Mouse (Mus musculus): ENCODE measurements around the gene Ddx56. TPM values are rescaled to one million over a fixed set of nuclear protein-coding genes. Genes with fewer than 3 reads are reported as not detected.
A peak's percentile ranks its signal among the peaks of the same experiment; 100 is the strongest.

The Ddx56 gene
- polyA plus RNA-seq, 1 experiment from 2014 or later: 36.3 TPM

DNA sequence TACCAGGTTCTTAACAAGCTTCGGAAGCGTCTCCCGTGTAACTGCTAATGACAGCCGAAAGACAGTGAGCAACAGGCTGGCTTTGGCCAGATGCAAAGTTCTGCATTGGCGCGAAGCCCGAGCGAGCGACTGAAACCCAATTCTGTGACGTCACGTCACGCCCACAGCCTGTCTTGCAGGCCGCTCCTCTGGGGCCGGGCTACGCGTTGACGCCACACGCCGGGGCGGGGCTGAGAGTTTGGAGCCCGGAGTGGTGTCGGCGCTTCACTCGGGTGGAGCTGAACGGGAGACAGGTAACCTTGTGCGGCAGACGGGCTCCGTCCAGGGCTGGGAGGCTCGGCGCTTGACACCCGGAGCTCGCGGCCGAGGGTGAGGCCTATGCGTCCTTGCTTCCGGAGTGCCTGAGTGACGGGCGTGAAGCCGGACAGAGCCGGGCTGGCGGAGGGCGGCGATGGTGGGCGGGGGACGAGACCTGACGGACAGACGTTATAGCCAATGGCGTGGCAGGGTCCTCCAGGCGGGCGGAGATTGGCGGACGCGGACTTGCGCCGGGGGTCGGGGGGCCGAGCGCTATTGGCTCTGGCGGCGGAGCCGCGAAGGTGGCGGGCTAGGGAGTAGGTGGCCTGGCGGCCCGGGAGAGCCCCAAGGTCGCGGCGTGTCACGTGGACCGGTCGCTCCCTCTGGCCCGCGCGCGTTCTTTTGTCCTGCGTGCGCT is 24.0 kb upstream of the Ddx56 start, which contains the start of gene Ogdh:
Gene Ogdh (plus strand): TSS at position 233 of the 715 bp plus-strand sequence.
- Histone ChIP-seq H3K27ac (ENCODE audit: low read depth, low read length) (peak within 1 kb of the TSS; percentile 94), H3K4me1 (replicated peaks; ENCODE audit: control insufficient read depth, insufficient read depth, low read length) (peaks cover 4% of the 10 kb centered on the region; the same call in 1 of the 2 replicates), H3K4me3 (ENCODE audit: low read depth, low read length) (peak within 1 kb of the TSS; percentile 65), H3K4me2 (replicated peaks; ENCODE audit: low read depth) (peak within 1 kb of the TSS; percentile 69), H3K36me3 (ENCODE audit: control insufficient read depth, insufficient read depth) (no peaks in the 10 kb centered on the region), H3K9ac (ENCODE audit: low read depth, low read length) (peak within 1 kb of the TSS; percentile 89), H3K9me3 (ENCODE audit: control insufficient read depth) (no peaks in the 10 kb centered on the region), H3K27me3 (replicated peaks; ENCODE audit: control insufficient read depth, insufficient read depth, low read length) (no peaks in the 10 kb centered on the region)
- no peak for TF ChIP-seq CTCF (IDR thresholded peaks at IDR 0.05; ENCODE audit: low read depth)
- under 1% methylated on average over 70 of the region's 77 CpGs for WGBS
- ATAC-seq: peak; percentile 93

GRCm38 (mm10) chr11:6290883-6291282 is 23.3 kb upstream of the Ddx56 start:
- Histone ChIP-seq H3K36me3 (ENCODE audit: control insufficient read depth, insufficient read depth) (no peaks in the 10 kb centered on the region), H3K4me1 (replicated peaks; ENCODE audit: control insufficient read depth, insufficient read depth, low read length) (peaks cover 4% of the 10 kb centered on the region; the same call in 1 of the 2 replicates), H3K4me3 (ENCODE audit: low read depth, low read length) (peak overlapping the region; percentile 65), H3K27me3 (replicated peaks; ENCODE audit: control insufficient read depth, insufficient read depth, low read length) (no peaks in the 10 kb centered on the region), H3K9ac (ENCODE audit: low read depth, low read length) (peak overlapping the region; percentile 89; the same call in 1 of the 2 replicates), H3K4me2 (replicated peaks; ENCODE audit: low read depth) (peak overlapping the region; percentile 69), H3K27ac (ENCODE audit: low read depth, low read length) (no peak overlapping the region), H3K9me3 (ENCODE audit: control insufficient read depth) (no peaks in the 10 kb centered on the region)
- 49% methylated on average over 3 of the region's 3 CpGs for WGBS
- ATAC-seq: no peak
- TF ChIP-seq CTCF (IDR thresholded peaks at IDR 0.05; ENCODE audit: low read depth): no peak

DNA sequence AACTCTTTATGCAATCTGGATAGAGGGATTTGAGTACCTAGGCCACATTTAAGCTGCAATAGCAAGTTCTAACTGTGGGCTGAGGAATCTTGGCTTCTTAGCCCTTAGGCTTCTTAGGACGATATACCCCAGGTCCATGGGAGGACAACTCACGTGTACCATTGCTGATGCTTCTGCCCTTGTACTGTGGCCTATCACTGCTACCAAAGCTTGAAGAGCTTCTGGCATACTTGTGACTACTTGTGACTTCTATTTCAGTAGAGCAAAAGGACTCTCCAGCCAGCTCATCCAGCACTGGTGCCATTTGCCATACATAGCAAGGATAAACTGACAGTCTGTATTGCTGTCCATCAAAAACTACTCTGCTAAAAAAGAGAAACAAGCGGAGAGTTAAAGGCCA is 22.6 kb upstream of the Ddx56 start:
- peaks cover 4% of the 10 kb centered on the region; the same call in 1 of the 2 replicates for H3K4me1 ChIP-seq (replicated peaks; ENCODE audit: control insufficient read depth, insufficient read depth, low read length)
- no peak for ATAC-seq
- 96% methylated on average over 3 of the region's 3 CpGs for WGBS
- no peak overlapping the region for H3K27ac ChIP-seq (ENCODE audit: low read depth, low read length)
- H3K4me3 ChIP-seq (ENCODE audit: low read depth, low read length): no peak overlapping the region
- no peaks in the 10 kb centered on the region for H3K27me3 ChIP-seq (replicated peaks; ENCODE audit: control insufficient read depth, insufficient read depth, low read length)
- TF ChIP-seq CTCF (IDR thresholded peaks at IDR 0.05; ENCODE audit: low read depth): no peak
- no peaks in the 10 kb centered on the region for H3K36me3 ChIP-seq (ENCODE audit: control insufficient read depth, insufficient read depth)
- no peak overlapping the region for H3K4me2 ChIP-seq (replicated peaks; ENCODE audit: low read depth)
- H3K9me3 ChIP-seq (ENCODE audit: control insufficient read depth): no peaks in the 10 kb centered on the region
- no peak overlapping the region for H3K9ac ChIP-seq (ENCODE audit: low read depth, low read length)

DNA sequence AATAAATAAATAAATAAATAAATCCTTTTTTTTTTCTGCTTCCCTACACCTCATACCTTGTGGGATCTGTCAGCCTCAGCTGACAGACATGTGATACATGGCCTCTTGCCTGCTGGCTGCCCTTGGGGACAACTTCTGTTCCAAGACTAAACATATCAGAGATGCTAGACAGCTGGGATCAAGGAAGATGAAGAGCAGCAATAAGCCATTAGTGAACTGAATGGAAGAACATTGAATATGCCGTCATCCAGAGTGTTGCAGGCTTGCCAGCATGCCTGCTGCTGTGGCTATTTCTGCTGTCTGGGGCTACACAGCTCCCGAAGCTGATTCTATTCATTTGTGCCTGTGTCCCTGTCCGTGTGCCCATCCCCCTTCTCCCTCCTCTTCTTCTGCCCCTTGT is 15.4 kb upstream of the Ddx56 start:
- no peaks in the 10 kb centered on the region for H3K4me1 ChIP-seq (replicated peaks; ENCODE audit: control insufficient read depth, insufficient read depth, low read length)
- no peaks in the 10 kb centered on the region for H3K36me3 ChIP-seq (ENCODE audit: control insufficient read depth, insufficient read depth)
- TF ChIP-seq CTCF (IDR thresholded peaks at IDR 0.05; ENCODE audit: low read depth): no peak
- no peak for ATAC-seq
- 81% methylated on average over 3 of the region's 3 CpGs for WGBS
- no peaks in the 10 kb centered on the region for H3K27me3 ChIP-seq (replicated peaks; ENCODE audit: control insufficient read depth, insufficient read depth, low read length)
- H3K27ac ChIP-seq (ENCODE audit: low read depth, low read length): no peak overlapping the region
- no peak overlapping the region for H3K4me3 ChIP-seq (ENCODE audit: low read depth, low read length)
- H3K9ac ChIP-seq (ENCODE audit: low read depth, low read length): no peak overlapping the region
- no peak overlapping the region for H3K4me2 ChIP-seq (replicated peaks; ENCODE audit: low read depth)
- 0 out of 2 replicates have a peak, but pooled peaks cover 5% of the 10 kb centered on the region for H3K9me3 ChIP-seq (ENCODE audit: control insufficient read depth)

- Histone ChIP-seq H3K27ac (ENCODE audit: low read depth, low read length) (no peak overlapping the region), H3K9ac (ENCODE audit: low read depth, low read length) (no peak overlapping the region), H3K27me3 (replicated peaks; ENCODE audit: control insufficient read depth, insufficient read depth, low read length) (no peaks in the 10 kb centered on the region), H3K4me1 (replicated peaks; ENCODE audit: control insufficient read depth, insufficient read depth, low read length) (no peaks in the 10 kb centered on the region; the same call in 1 of the 2 replicates), H3K36me3 (ENCODE audit: control insufficient read depth, insufficient read depth) (peaks cover 7% of the 10 kb centered on the region; the same call in 1 of the 2 replicates), H3K4me3 (ENCODE audit: low read depth, low read length) (no peak overlapping the region), H3K9me3 (ENCODE audit: control insufficient read depth) (0 out of 2 replicates have a peak, but pooled peaks cover 5% of the 10 kb centered on the region), H3K4me2 (replicated peaks; ENCODE audit: low read depth) (no peak overlapping the region)
- WGBS: 77% methylated on average over 3 of the region's 3 CpGs
- no peak for ATAC-seq
- TF ChIP-seq CTCF (IDR thresholded peaks at IDR 0.05; ENCODE audit: low read depth): no peak
Observed at GRCm38 (mm10) chr11:6276466-6276865, 8.9 kb upstream of the Ddx56 start.

DNA sequence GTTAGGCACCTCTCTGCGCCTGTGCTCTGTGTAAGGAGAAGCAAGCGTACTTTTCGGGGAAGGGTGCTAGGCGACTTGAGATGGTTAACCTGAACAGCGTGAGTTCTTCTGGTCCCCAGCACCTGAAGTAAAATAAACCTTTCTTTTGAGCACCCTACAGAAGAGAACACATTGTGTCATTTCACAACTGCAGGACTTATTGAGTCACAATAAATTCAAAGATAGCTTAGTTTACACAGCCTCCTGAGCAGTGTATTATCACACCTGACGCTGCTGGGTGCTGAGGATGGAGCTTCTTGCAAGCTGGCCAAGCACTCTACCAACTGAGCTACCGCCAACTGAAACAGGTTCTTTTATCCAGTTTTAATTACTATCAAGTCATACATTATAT is 7.5 kb upstream of the Ddx56 start:
- peak overlapping the region; percentile 64 for H3K27ac ChIP-seq (ENCODE audit: low read depth, low read length)
- peaks cover 18% of the 10 kb centered on the region for H3K36me3 ChIP-seq (ENCODE audit: control insufficient read depth, insufficient read depth)
- peak overlapping the region; percentile 46 for H3K9ac ChIP-seq (ENCODE audit: low read depth, low read length)
- peak; percentile 39; the same call in 1 of the 2 replicates for ATAC-seq
- TF ChIP-seq CTCF (IDR thresholded peaks at IDR 0.05; ENCODE audit: low read depth): no peak
- peak overlapping the region; percentile 94 for H3K4me2 ChIP-seq (replicated peaks; ENCODE audit: low read depth)
- H3K4me3 ChIP-seq (ENCODE audit: low read depth, low read length): peak overlapping the region; percentile 93
- 25% methylated on average over 7 of the region's 7 CpGs for WGBS
- H3K4me1 ChIP-seq (replicated peaks; ENCODE audit: control insufficient read depth, insufficient read depth, low read length): no peaks in the 10 kb centered on the region; the same call in 1 of the 2 replicates
- no peaks in the 10 kb centered on the region for H3K27me3 ChIP-seq (replicated peaks; ENCODE audit: control insufficient read depth, insufficient read depth, low read length)
- 0 out of 2 replicates have a peak, but pooled peaks cover 2% of the 10 kb centered on the region for H3K9me3 ChIP-seq (ENCODE audit: control insufficient read depth)

All from intestine, postnatal 0 days (tissue).